Mouse (Mus musculus): Measurements from ENCODE around the gene Plcb1. TPM values are rescaled to one million over a fixed set of nuclear protein-coding genes. Genes with fewer than 3 reads are reported as not detected.

The Plcb1 gene
- polyA plus RNA-seq, 1 experiment from 2014 or later, result 16.2 TPM

Other genes starting within 250 kb of the Plcb1 start
- not detected in 2 replicates for gene Hao1, start 231.7 kb upstream of the Plcb1 start, polyA plus RNA-seq (2015; fragmentation: Nextera tagmentation; extraction: Ambion mirVana)
- 18.1 and 21.1 TPM in 2 replicates for gene Tmx4, start 141.9 kb upstream of the Plcb1 start, polyA plus RNA-seq (2015; fragmentation: Nextera tagmentation; extraction: Ambion mirVana)

All from lung, embryonic 15.5 days (tissue).